Mouse (Mus musculus) monocyte, adult 5-6 weeks (primary cell): ENCODE results near the gene A430033K04Rik. TPM values are rescaled to one million over a fixed set of nuclear protein-coding genes. Genes with fewer than 3 reads are reported as not detected.

ENCODE experiments used
- ATAC-seq: fragments of 153-309, 156-312 bp; replicated peaks from 2 replicates; pipeline ENCODE4 v1.8.0; 2017; ENCODE audit warnings: mild to moderate bottlenecking; ENCODE audit not compliant: low TSS enrichment, insufficient number of reproducible peaks, severe bottlenecking, poor library complexity, low FRiP score
- total RNA-seq: library from RNA; stranded (forward); fragments of 200-1000, 200-491, 200-594 nt; gene quantifications from 3 replicates; pipeline ENCODE4 v1.2.3, GENCODE M21; 2017

Gene A430033K04Rik
- total RNA-seq, 1 experiment from 2014 or later, result 7.4 TPM

- no peak for ATAC-seq
Observed at GRCm38 (mm10) chr5:138692936-138693570, 70.4 kb downstream of the A430033K04Rik start.

- no peak for ATAC-seq
Observed at GRCm38 (mm10) chr5:138694036-138694435, 71.4 kb downstream of the A430033K04Rik start.

- ATAC-seq, result no peak
Observed at GRCm38 (mm10) chr5:138694496-138695167, 72.0 kb downstream of the A430033K04Rik start.

GRCm38 (mm10) chr5:138697466-138697865, 74.8 kb downstream of the A430033K04Rik start:
- no peak for ATAC-seq

Other genes starting within 250 kb of the A430033K04Rik start
- gene Zfp157, start 181.4 kb upstream of the A430033K04Rik start, total RNA-seq, result 10.8 to 19.4 TPM (median 17.9 TPM) in 3 replicates
- not detected in 3 replicates for gene 1700123K08Rik, start 58.1 kb upstream of the A430033K04Rik start, total RNA-seq
- 53.7 to 70.6 TPM (median 65.0 TPM) in 3 replicates for gene Zfp68, start 3.1 kb upstream of the A430033K04Rik start, total RNA-seq
- gene Fam20c, start 131.7 kb downstream of the A430033K04Rik start, total RNA-seq, result 6.6 to 31.5 TPM (median 17.6 TPM) in 3 replicates
- gene Gm5294, start 197.2 kb downstream of the A430033K04Rik start, total RNA-seq, result not detected in 3 replicates